15 mouse cellular contexts compared by ENCODE assay signal in genomic region chr11:69709554-69710446, GRCm38 (mm10). TPM values are rescaled to one million over a fixed set of nuclear protein-coding genes. Genes with fewer than 3 reads are reported as not detected.
A peak's percentile ranks its signal among the peaks of the same experiment; 100 is the strongest.
DNase-seq lines count a peak whose midpoint lies in the region; ATAC-seq and TF ChIP-seq lines count a peak whose summit lies in the region.
"Had no signal": no experiment of that assay in that cellular context is flagged by ENCODE, and none has a peak within 500 bp of the region (broad histone marks: within the 10 kb centered on the region; RNA-seq: fewer than 3 reads in every experiment).

No protein-coding gene starts in this region.

- no peaks in the 10 kb centered on the region for H3K9me3 ChIP-seq in ES-E14 (ENCODE audit: control insufficient read depth, insufficient read depth, low read depth, low read length)
- no peaks in the 10 kb centered on the region for H3K9me3 ChIP-seq in limb, embryonic 12.5 days
- no peaks in the 10 kb centered on the region for H3K9me3 ChIP-seq in kidney, embryonic 14.5 days (ENCODE audit: control insufficient read depth, low read length)
- H3K9me3 ChIP-seq: neural tube, embryonic 13.5 days had no signal

- H3K27ac ChIP-seq in ES-E14 (ENCODE audit: insufficient read depth, low read depth, low read length, poor library complexity, severe bottlenecking): peak overlapping the region; percentile 98
- 0 out of 2 replicates have a peak overlapping the region, but pooled peaks have one; percentile 7 for H3K27ac ChIP-seq in limb, embryonic 12.5 days
- no peak overlapping the region for H3K27ac ChIP-seq in kidney, embryonic 14.5 days (ENCODE audit: low read depth, low read length)
- H3K27ac ChIP-seq: neural tube, embryonic 13.5 days had no signal

- WGBS in limb, embryonic 12.5 days: 52% methylated on average over 11 of the region's 11 CpGs
- WGBS in kidney, embryonic 14.5 days: 57% methylated on average over 11 of the region's 11 CpGs

- H3K4me1 ChIP-seq in ES-E14 (ENCODE audit: control insufficient read depth in 2 of 2, insufficient read depth in 2 of 2, low read length in 2 of 2, poor library complexity in 1 of 2): peaks cover 20 to 25% of the 10 kb centered on the region in 2 experiments
- peaks cover 26% of the 10 kb centered on the region for H3K4me1 ChIP-seq in limb, embryonic 12.5 days (replicated peaks)
- H3K4me1 ChIP-seq in kidney, embryonic 14.5 days (ENCODE audit: control insufficient read depth, insufficient read depth, low read length): peaks cover 7% of the 10 kb centered on the region; the same call in 1 of the 2 replicates
- H3K4me1 ChIP-seq: neural tube, embryonic 13.5 days had no signal

- no peaks in the 10 kb centered on the region for H3K27me3 ChIP-seq in limb, embryonic 12.5 days
- no peaks in the 10 kb centered on the region for H3K27me3 ChIP-seq in kidney, embryonic 14.5 days (ENCODE audit: control insufficient read depth, insufficient read depth, low read length)
- H3K27me3 ChIP-seq: neural tube, embryonic 13.5 days had no signal

- no peak overlapping the region; a peak in 1 of 4 replicates for H3K4me3 ChIP-seq in ES-E14 (ENCODE audit: insufficient read depth in 1 of 2, low read depth in 1 of 2, low read length in 2 of 2, poor library complexity in 1 of 2, severe bottlenecking in 1 of 2)
- H3K4me3 ChIP-seq in limb, embryonic 12.5 days (replicated peaks): no peak overlapping the region
- no peak overlapping the region for H3K4me3 ChIP-seq in kidney, embryonic 14.5 days (ENCODE audit: low read length)
- H3K4me3 ChIP-seq: neural tube, embryonic 13.5 days had no signal

- H3K36me3 ChIP-seq in ES-E14 (ENCODE audit: control insufficient read depth, insufficient read depth, low read length, poor library complexity, severe bottlenecking): no peaks in the 10 kb centered on the region
- no peaks in the 10 kb centered on the region for H3K36me3 ChIP-seq in limb, embryonic 12.5 days
- H3K36me3 ChIP-seq in kidney, embryonic 14.5 days (ENCODE audit: control insufficient read depth, insufficient read depth, low read length): no peaks in the 10 kb centered on the region
- H3K36me3 ChIP-seq: neural tube, embryonic 13.5 days had no signal

- DNase-seq in layer of hippocampus, adult 11-12 months (ENCODE audit: low spot score): peak; percentile 29
- no peak for DNase-seq in layer of hippocampus, adult 9-10 months (ENCODE audit: low spot score)
- no peak for DNase-seq in ES-E14 (ENCODE audit: low read depth, low spot score)
- peak; percentile 40 for DNase-seq in c-Kit-positive CD71-positive TER-119-positive erythroid progenitor cells, embryonic 14.5 days (ENCODE audit: low spot score)
- DNase-seq in adrenal gland, postnatal 10 days: no peak
- DNase-seq: adrenal gland, adult 8-10 months; cerebellum, adult 8-10 months; gastrocnemius, postnatal 25 days; heart, postnatal 14 days; kidney, adult 2 months; right cerebral cortex, postnatal 25 days had no signal

- in situ Hi-C loops in ES-E14 (cut with MboI; ENCODE audit: low sequenced_read_pairs in 2 of 2, unreplicated experiment in 2 of 2): loop anchor here in 1 of 2 experiments (10.0 kb wide), 1 partner anchor 55 kb away; the partner anchor contains the start of gene Sox15

- H3K4me2 ChIP-seq in limb, embryonic 12.5 days: no peak overlapping the region
- no peak overlapping the region for H3K4me2 ChIP-seq in kidney, embryonic 14.5 days (replicated peaks; ENCODE audit: low read depth, low read length)
- H3K4me2 ChIP-seq: neural tube, embryonic 13.5 days had no signal

- ATAC-seq in limb, embryonic 12.5 days (ENCODE audit: insufficient number of reproducible peaks, insufficient read depth, low FRiP score, low TSS enrichment, low read depth): no peak
- no peak for ATAC-seq in kidney, embryonic 14.5 days (ENCODE audit: low FRiP score, low TSS enrichment)

- H3K9ac ChIP-seq in ES-E14 (ENCODE audit: insufficient read depth, low read depth, low read length, poor library complexity, severe bottlenecking): peak overlapping the region; percentile 63; the same call in 1 of the 2 replicates
- peak overlapping the region; percentile 40; the same call in 1 of the 2 replicates for H3K9ac ChIP-seq in limb, embryonic 12.5 days (replicated peaks)
- H3K9ac ChIP-seq in kidney, embryonic 14.5 days (ENCODE audit: low read depth, low read length): no peak overlapping the region
- H3K9ac ChIP-seq: neural tube, embryonic 13.5 days had no signal

TF ChIP-seq in ES-E14, 5 proteins besides CTCF, POLR2A, EP300 and RAD21:
- TF ChIP-seq HCFC1 (IDR thresholded peaks at IDR 0.05; ENCODE audit: borderline replicate concordance, insufficient read depth, low read length) (no peak), MAFK (IDR thresholded peaks at IDR 0.05; ENCODE audit: insufficient read depth, low read depth, low read length) (no peak), ZC3H11A (IDR thresholded peaks at IDR 0.05; ENCODE audit: borderline replicate concordance, low read depth, low read length) (no peak), ZNF384 (IDR thresholded peaks at IDR 0.05; ENCODE audit: low read depth, low read length) (no peak), CHD2 (IDR thresholded peaks at IDR 0.05; ENCODE audit: low read depth, low read length) (no peak)

RNA-seq across cellular contexts. Expression of gene Tnfsfm13, which starts 13.9 kb away (rescaled TPM):
- total RNA-seq in ES-E14 (2012; rRNA removed): 13.7 and 19.9 TPM in 2 replicates
- polyA plus RNA-seq in limb, embryonic 12.5 days (2016; fragmentation: Nextera tagmentation; extraction: Ambion mirVana): 1.7 TPM in 2 replicates
- total RNA-seq in adrenal gland, postnatal 10 days (2021): 1 to 10 TPM; 4.2 to 5.1 TPM
- polyA plus RNA-seq in kidney, embryonic 14.5 days (2014; fragmentation: Nextera tagmentation; extraction: Ambion mirVana): 4.6 and 4.9 TPM in 2 replicates
- total RNA-seq: MEL had no signal

RNA-seq across cellular contexts. Expression of gene Tnfsf12, which starts 14.2 kb away (rescaled TPM):
- 8.7 and 16.1 TPM in 2 replicates for total RNA-seq in ES-E14 (2012; rRNA removed)
- 2.2 and 3.7 TPM in 2 replicates for polyA plus RNA-seq in limb, embryonic 12.5 days (2016; fragmentation: Nextera tagmentation; extraction: Ambion mirVana)
- 10 to 100 TPM; 18.1 to 19.2 TPM for total RNA-seq in adrenal gland, postnatal 10 days (2021)
- polyA plus RNA-seq in kidney, embryonic 14.5 days (2014; fragmentation: Nextera tagmentation; extraction: Ambion mirVana): 6.9 and 8.6 TPM in 2 replicates
- total RNA-seq: MEL had no signal

RNA-seq across cellular contexts. Expression of gene Tnfsf13, which starts 24.2 kb away (rescaled TPM):
- total RNA-seq in ES-E14 (2012; rRNA removed): 8.6 and 11.7 TPM in 2 replicates
- polyA plus RNA-seq in limb, embryonic 12.5 days (2016; fragmentation: Nextera tagmentation; extraction: Ambion mirVana): 0.58 and 1.0 TPM in 2 replicates
- 1 to 10 TPM; 2.0 to 5.0 TPM for total RNA-seq in adrenal gland, postnatal 10 days (2021)
- polyA plus RNA-seq in kidney, embryonic 14.5 days (2014; fragmentation: Nextera tagmentation; extraction: Ambion mirVana): 0.34 and 0.60 TPM in 2 replicates

RNA-seq across cellular contexts. Expression of gene Senp3, which starts 27.9 kb away (rescaled TPM):
- 265 and 282 TPM in 2 replicates for total RNA-seq in ES-E14 (2012; rRNA removed)
- polyA plus RNA-seq in limb, embryonic 12.5 days (2016; fragmentation: Nextera tagmentation; extraction: Ambion mirVana): 132 and 140 TPM in 2 replicates
- 10 to 100 TPM; 62.6 to 76.3 TPM for total RNA-seq in adrenal gland, postnatal 10 days (2021)
- 95.2 and 102 TPM in 2 replicates for polyA plus RNA-seq in kidney, embryonic 14.5 days (2014; fragmentation: Nextera tagmentation; extraction: Ambion mirVana)

RNA-seq across cellular contexts. Expression of gene Eif4a1, which starts 37.6 kb away (rescaled TPM):
- total RNA-seq in ES-E14 (2012; rRNA removed): 1,512 and 1,948 TPM in 2 replicates
- 569 and 701 TPM in 2 replicates for polyA plus RNA-seq in limb, embryonic 12.5 days (2016; fragmentation: Nextera tagmentation; extraction: Ambion mirVana)
- 100 to 1,000 TPM; 598 to 631 TPM for total RNA-seq in adrenal gland, postnatal 10 days (2021)
- 729 and 1,177 TPM in 2 replicates for polyA plus RNA-seq in kidney, embryonic 14.5 days (2014; fragmentation: Nextera tagmentation; extraction: Ambion mirVana)

Comparison
In these comparisons a context has a peak if more than half of its experiments do, and no peak if none do; other contexts are left out.
1. DNase-seq: peak in layer of hippocampus, adult 11-12 months (single experiment) and c-Kit-positive CD71-positive TER-119-positive erythroid progenitor cells, embryonic 14.5 days (single experiment); none in layer of hippocampus, adult 9-10 months (single experiment), ES-E14 (single experiment) and adrenal gland, postnatal 10 days (single experiment).